Mouse (Mus musculus) embryonic facial prominence, embryonic 14.5 days (tissue): ENCODE measurements at regions not wholly inside any gene's neighbourhood (a gene's known extent, or its start where the extent isn't known, plus 50 kb on each side); places are given as distances from the start of the nearest gene placed in this dataset.
A peak's percentile ranks its signal among the peaks of the same experiment; 100 is the strongest.
"Not testable (repeated sequence)": the region's sequence is repeated elsewhere in the genome, so short reads cannot be mapped to it uniquely, and the experiment has no call there.

ENCODE experiments used
- ATAC-seq: fragments of 200-750 bp; cut with Nextera tagmentation; 2 replicates; pipeline ENCODE4 v1.8.0; 2017; ENCODE audit warnings: low read depth, moderate number of reproducible peaks, moderate TSS enrichment
- DNase-seq: peaks from one replicate; pipeline ENCODE4 v3.0.0-alpha.2; 2015; ENCODE audit warnings: low spot score
- H3K27ac ChIP-seq: fragments of 300-500 bp; sonication (generic); replicated peaks from 2 replicates; pipeline ENCODE4 v1.5.1; 2014; ENCODE audit warnings: low read depth, mild to moderate bottlenecking, low read length, moderate library complexity
- H3K27me3 ChIP-seq: fragments of 300-500 bp; sonication (generic); replicated peaks from 2 replicates; pipeline ENCODE4 v1.6.1; 2014; ENCODE audit warnings: low read length; ENCODE audit not compliant: control insufficient read depth, insufficient read depth
- H3K36me3 ChIP-seq: fragments of 300-500 bp; sonication (generic); 2 replicates; pipeline ENCODE4 v1.6.1; 2014; ENCODE audit warnings: low read length, mixed read lengths; ENCODE audit not compliant: control insufficient read depth, insufficient read depth
- H3K4me1 ChIP-seq: fragments of 300-500 bp; sonication (generic); 2 replicates; pipeline ENCODE4 v1.6.1; 2014; ENCODE audit warnings: antibody characterized with exemption, low read length; ENCODE audit not compliant: control insufficient read depth, insufficient read depth
- H3K4me2 ChIP-seq: fragments of 300-500 bp; sonication (generic); 2 replicates; pipeline ENCODE4 v1.6.1; 2014; ENCODE audit warnings: low read depth, mild to moderate bottlenecking, low read length, moderate library complexity, mixed read lengths
- H3K4me3 ChIP-seq: fragments of 300-500 bp; sonication (generic); 2 replicates; pipeline ENCODE4 v1.5.1; 2014; ENCODE audit warnings: low read depth, mild to moderate bottlenecking, low read length
- H3K9ac ChIP-seq: fragments of 300-500 bp; sonication (generic); 2 replicates; pipeline ENCODE4 v1.6.1; 2014; ENCODE audit warnings: low read depth, mild to moderate bottlenecking, low read length, moderate library complexity, mixed read lengths
- H3K9me3 ChIP-seq: fragments of 300-500 bp; sonication (generic); 2 replicates; pipeline ENCODE4 v1.6.1; 2016; ENCODE audit warnings: low read length; ENCODE audit not compliant: control insufficient read depth
- WGBS: fragments of 180-500 bp; shearing (Covaris S2); extraction: QIAGEN DNeasy Blood & Tissue Kit; methylation state at CpG from one replicate; pipeline ENCODE4 v1.1.7; 2014; 5-methylcytosine and 5-hydroxymethylcytosine counted together

DNA sequence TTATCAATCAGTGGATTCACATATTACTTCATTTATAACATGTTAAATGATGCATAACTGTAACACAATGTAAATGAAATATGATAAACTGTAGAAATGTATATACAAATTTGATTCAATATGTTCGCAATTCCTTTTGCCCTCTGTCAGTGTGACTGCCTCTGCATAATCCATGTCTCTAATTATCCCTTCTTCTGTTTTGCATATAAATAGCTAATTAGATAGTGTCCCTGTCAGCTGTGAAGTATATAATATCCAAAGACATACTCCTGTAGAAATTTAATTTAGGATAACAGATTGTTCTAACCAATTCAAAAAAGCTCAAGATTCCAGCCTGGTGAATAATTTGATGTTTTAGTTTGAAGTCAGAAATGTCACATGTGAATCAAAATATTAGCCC, 361.2 kb downstream of the Kif2b start:
- no peaks in the 10 kb centered on the region for H3K4me1 ChIP-seq
- no peak overlapping the region for H3K4me2 ChIP-seq
- WGBS = 87% methylated on average over 1 of the region's 1 CpGs
- ATAC-seq (no peak), DNase-seq (no peak)
- H3K27me3 ChIP-seq = no peaks in the 10 kb centered on the region
- H3K4me3 ChIP-seq = no peak overlapping the region
- no peaks in the 10 kb centered on the region for H3K36me3 ChIP-seq
- H3K9ac ChIP-seq = no peak overlapping the region
- no peaks in the 10 kb centered on the region for H3K9me3 ChIP-seq
- no peak overlapping the region for H3K27ac ChIP-seq

- ATAC-seq = no peak
- Histone ChIP-seq H3K9ac (no peak overlapping the region), H3K27me3 (no peaks in the 10 kb centered on the region), H3K4me3 (no peak overlapping the region), H3K4me1 (no peaks in the 10 kb centered on the region), H3K4me2 (no peak overlapping the region), H3K9me3 (no peaks in the 10 kb centered on the region), H3K36me3 (no peaks in the 10 kb centered on the region), H3K27ac (no peak overlapping the region)
- no peak for DNase-seq
- WGBS = 69% methylated on average over 2 of the region's 2 CpGs
Observed at GRCm38 (mm10) chr11:91213104-91213503, 364.3 kb downstream of the Kif2b start.

DNA sequence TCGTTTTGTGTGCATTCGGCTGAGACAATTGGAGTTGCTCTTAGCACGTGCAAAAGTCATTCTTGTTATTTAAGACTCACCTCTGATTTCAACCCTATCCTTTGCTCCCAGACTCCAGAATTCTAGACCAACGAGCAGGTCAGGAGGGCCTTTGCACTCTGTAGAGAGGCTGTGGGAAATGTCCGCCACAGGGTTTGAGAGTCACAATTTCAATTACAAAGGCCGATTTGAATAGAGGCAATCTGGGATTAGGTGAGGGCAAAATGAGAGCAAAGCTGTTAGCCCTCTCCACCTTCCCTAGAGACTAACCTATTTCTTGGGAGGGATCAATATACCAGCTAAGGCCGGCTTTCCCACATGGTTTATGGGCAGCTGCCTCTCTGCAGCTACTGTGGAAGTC, 370.9 kb downstream of the Kif2b start:
- 52% methylated on average over 7 of the region's 7 CpGs for WGBS
- ATAC-seq = no peak
- no peaks in the 10 kb centered on the region for H3K9me3 ChIP-seq

GRCm38 (mm10) chr11:91204416-91204815, 372.9 kb downstream of the Kif2b start:
- Histone ChIP-seq H3K4me2 (no peak overlapping the region), H3K4me3 (no peak overlapping the region), H3K27me3 (no peaks in the 10 kb centered on the region), H3K9ac (no peak overlapping the region), H3K27ac (no peak overlapping the region), H3K36me3 (no peaks in the 10 kb centered on the region), H3K9me3 (no peaks in the 10 kb centered on the region), H3K4me1 (no peaks in the 10 kb centered on the region)
- DNase-seq (peak; percentile 43), ATAC-seq (peak; percentile 57)
- 45% methylated on average over 7 of the region's 7 CpGs for WGBS

More for the DNA sequence above, 370.9 kb downstream of the Kif2b start:
- H3K4me1 ChIP-seq = no peaks in the 10 kb centered on the region
- H3K4me3 ChIP-seq = no peak overlapping the region
- no peaks in the 10 kb centered on the region for H3K36me3 ChIP-seq
- H3K4me2 ChIP-seq = no peak overlapping the region
- no peak for DNase-seq
- H3K9ac ChIP-seq = no peak overlapping the region
- no peaks in the 10 kb centered on the region for H3K27me3 ChIP-seq
- H3K27ac ChIP-seq = no peak overlapping the region

GRCm38 (mm10) chr11:91196841-91197240, 380.5 kb downstream of the Kif2b start:
- Histone ChIP-seq H3K4me2 (no peak overlapping the region), H3K9me3 (no peaks in the 10 kb centered on the region), H3K27ac (no peak overlapping the region), H3K4me3 (no peak overlapping the region), H3K36me3 (no peaks in the 10 kb centered on the region), H3K27me3 (no peaks in the 10 kb centered on the region), H3K9ac (no peak overlapping the region), H3K4me1 (no peaks in the 10 kb centered on the region)
- no peak for DNase-seq
- 17% methylated on average over 4 of the region's 4 CpGs for WGBS
- no peak for ATAC-seq

GRCm38 (mm10) chr11:91196351-91196750, 381.0 kb downstream of the Kif2b start:
- H3K27ac ChIP-seq = no peak overlapping the region
- H3K9ac ChIP-seq = no peak overlapping the region
- no peaks in the 10 kb centered on the region for H3K4me1 ChIP-seq
- no peaks in the 10 kb centered on the region for H3K9me3 ChIP-seq
- ATAC-seq (no peak), DNase-seq (no peak)
- no peak overlapping the region for H3K4me2 ChIP-seq
- no peaks in the 10 kb centered on the region for H3K27me3 ChIP-seq
- H3K4me3 ChIP-seq = no peak overlapping the region
- 21% methylated on average over 6 of the region's 6 CpGs for WGBS
- no peaks in the 10 kb centered on the region for H3K36me3 ChIP-seq

DNA sequence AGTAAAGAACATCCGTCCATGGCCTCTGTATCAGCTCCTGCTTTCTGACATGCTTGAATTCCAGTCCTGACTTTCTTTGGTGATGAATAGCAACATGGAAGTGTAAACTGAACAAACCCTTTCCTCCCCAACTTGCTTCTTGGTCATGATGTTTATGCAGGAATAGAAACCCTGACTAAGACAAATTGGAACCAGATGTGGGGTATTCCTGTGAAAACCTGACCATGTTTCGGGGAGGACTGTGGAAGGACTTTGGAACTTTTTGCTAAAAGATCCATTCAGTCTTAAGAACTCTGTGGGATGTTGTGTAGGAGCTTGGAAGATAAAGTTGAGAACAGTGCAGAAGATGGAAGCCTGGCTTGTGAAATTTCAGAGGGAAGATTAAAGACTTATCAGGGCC, 410.0 kb downstream of the Kif2b start:
- WGBS = 29% methylated on average over 2 of the region's 2 CpGs
- not testable (repeated sequence) for H3K27ac ChIP-seq, H3K27me3 ChIP-seq, ATAC-seq, H3K36me3 ChIP-seq, H3K4me1 ChIP-seq, H3K9ac ChIP-seq, H3K4me3 ChIP-seq, H3K9me3 ChIP-seq, H3K4me2 ChIP-seq
- DNase-seq = peak; percentile 24

DNA sequence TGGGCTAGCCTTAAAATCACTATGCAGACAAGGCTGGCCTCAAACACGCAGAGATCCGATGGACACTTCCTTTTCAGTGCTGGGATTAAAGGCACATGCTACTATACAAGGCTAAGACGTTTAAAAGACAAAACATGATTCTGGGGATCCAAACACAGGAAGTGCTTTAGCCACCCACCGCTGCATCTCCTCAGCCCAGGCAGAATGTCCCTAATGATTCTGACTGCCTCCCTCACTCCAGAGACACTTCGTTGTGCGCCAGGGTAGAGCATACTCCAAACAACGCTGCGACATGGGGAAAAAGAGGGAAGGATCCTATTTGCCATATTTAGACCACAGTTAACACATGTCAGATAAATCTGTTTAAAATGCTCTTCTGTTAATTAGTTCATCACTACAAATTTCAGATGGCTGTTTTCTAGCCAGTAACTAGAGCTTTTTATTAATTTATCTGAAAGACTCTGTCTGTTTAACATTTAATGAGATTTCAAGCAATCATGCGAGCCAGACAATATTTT, 443.5 kb downstream of the Kif2b start:
- Histone ChIP-seq H3K4me2 (no peak overlapping the region), H3K9ac (no peak overlapping the region), H3K36me3 (no peaks in the 10 kb centered on the region), H3K27ac (no peak overlapping the region), H3K4me3 (no peak overlapping the region), H3K9me3 (no peaks in the 10 kb centered on the region), H3K4me1 (no peaks in the 10 kb centered on the region), H3K27me3 (no peaks in the 10 kb centered on the region)
- no peak for ATAC-seq
- WGBS = 59% methylated on average over 9 of the region's 9 CpGs
- no peak for DNase-seq

GRCm38 (mm10) chr11:91132771-91133380, 444.5 kb downstream of the Kif2b start:
- no peak overlapping the region for H3K4me2 ChIP-seq
- H3K9me3 ChIP-seq = no peaks in the 10 kb centered on the region
- H3K27ac ChIP-seq = no peak overlapping the region
- no peak overlapping the region for H3K9ac ChIP-seq
- no peaks in the 10 kb centered on the region for H3K27me3 ChIP-seq
- no peaks in the 10 kb centered on the region for H3K36me3 ChIP-seq
- H3K4me1 ChIP-seq = no peaks in the 10 kb centered on the region
- DNase-seq = no peak
- 67% methylated on average over 7 of the region's 7 CpGs for WGBS
- H3K4me3 ChIP-seq = no peak overlapping the region
- ATAC-seq = no peak
